Mouse (Mus musculus) heart, postnatal 25 days (tissue): Measurements from ENCODE around the gene Lrrc8c. TPM values are rescaled to one million over a fixed set of nuclear protein-coding genes. Genes with fewer than 3 reads are reported as not detected.

Experiments
- DNase-seq: peaks from one replicate; pipeline ENCODE4 v3.0.0; 2022; ENCODE audit warnings: low spot score
- intact Hi-C: fragments of 180-260 bp; cut with DNase I; formaldehyde crosslinking; loops from one replicate; pipeline ENCODE4 v1.15.1; 2025
- total RNA-seq, 2 experiments: library from RNA; stranded (reverse); gene quantifications; 2 replicates each; pipeline ENCODE4 v1.2.3; 2021

Gene Lrrc8c
- total RNA-seq, 2 experiments from 2014 or later, result 27.6 to 31.7 TPM

DNA sequence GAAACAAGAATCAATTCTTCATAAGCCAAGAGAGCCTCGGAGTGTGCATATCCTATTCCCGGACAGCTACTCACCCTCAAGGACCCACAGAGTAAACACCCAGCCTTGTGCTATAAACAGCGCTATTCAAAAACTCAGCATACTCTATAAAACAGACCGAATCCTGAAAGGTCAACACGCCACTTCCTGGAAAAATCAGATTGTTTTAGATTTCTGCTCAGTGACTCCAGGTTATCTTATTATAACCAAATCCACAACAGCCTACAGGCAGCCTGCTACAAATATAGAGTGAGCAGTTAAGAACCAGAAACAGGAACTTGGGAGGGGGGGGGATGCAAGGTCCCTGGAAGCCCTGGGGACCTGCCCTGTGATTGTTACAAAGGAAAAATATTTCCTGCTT lies 67.5 kb downstream of the Lrrc8c start:
- no peak for DNase-seq
- intact Hi-C loops, result loop anchor here (2.0 to 10.0 kb wide), 3 partner anchors 34 to 62 kb away; no protein-coding TSS in a partner anchor

DNA sequence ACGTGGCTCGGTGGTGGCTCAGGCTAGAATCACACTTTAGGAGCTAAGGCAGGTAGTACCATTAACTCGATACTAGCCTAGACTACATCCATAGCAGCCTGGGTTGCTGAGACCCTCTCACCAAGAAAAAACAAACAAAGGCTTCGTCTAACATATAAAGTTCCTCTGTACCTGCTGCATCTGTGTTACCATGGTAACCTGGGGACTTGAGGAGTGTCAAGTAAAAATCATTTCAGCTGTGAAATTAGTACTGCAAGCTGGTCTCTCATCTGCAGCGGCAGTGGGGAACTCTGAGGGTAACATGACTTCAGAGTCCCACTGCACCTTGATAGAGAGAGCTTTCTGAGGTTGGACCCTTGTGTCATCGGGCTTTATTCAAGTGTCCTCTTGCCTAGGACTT lies 68.3 kb downstream of the Lrrc8c start:
- no peak for DNase-seq
- intact Hi-C loops, result loop anchor here (2.0 to 10.0 kb wide), 3 partner anchors 33 to 63 kb away; no protein-coding TSS in a partner anchor

DNA sequence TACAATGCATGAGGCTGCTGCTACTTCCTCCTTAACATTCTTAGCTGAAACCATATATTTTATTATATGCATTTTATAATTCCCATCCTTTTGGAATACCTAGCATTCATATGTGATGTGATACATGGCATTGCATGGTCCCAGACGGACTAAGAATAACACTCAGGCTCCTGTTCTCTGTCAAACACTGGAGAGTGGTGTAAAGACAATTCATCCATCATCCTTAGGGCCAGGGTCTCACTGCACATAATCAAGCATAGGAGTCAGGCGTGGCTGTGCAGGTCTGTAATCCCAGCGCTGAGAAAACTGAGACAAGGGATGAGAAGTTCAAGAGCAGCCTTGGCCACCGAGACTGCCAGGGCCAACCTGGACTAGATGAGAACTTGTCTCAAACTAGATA lies 69.5 kb downstream of the Lrrc8c start:
- DNase-seq, result no peak
- intact Hi-C loops, result loop anchor here (10.0 kb wide), 1 partner anchor 64 kb away; no protein-coding TSS in a partner anchor

DNA sequence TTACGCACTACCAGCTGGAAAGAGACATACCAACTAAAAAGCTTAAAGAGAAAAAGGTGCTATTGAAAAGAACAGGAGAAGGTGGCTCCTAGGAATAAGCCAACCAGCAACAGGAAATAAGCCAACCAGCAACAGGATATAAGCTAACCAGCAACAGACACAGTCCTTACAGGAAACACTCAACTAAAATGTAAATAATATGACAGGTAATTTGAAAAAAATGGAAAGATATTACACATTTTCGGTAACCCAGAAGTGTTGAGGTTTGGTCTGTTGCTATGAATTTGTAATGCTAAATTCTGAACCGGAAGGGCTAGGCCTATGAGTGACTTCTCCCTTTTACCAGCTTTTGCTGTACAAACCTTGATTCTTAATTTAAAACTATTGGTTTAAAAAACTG lies 69.9 kb downstream of the Lrrc8c start:
- intact Hi-C loops, result loop anchor here (10.0 kb wide), 1 partner anchor 64 kb away; no protein-coding TSS in a partner anchor
- no peak for DNase-seq

DNA sequence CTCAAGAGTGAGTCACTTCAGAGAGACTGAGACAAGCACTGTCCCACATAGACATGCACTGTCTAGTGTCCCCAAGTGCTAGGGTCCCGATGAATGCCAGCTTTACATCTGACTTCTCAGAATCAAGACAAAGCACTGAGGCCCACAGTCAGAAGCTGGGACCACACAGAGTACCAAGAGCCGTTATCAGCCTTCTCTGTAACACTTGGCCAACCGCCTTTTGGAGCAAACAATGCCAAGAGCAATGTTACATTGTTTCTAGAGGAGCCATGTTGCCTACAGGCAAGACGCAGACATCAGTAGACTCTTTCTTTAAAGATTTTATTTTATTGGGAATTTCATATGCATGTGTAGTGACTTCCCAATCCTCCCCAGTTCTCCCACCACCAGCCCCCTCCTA lies 73.2 kb downstream of the Lrrc8c start:
- DNase-seq, result no peak
- intact Hi-C loops, result no loop called here

DNA sequence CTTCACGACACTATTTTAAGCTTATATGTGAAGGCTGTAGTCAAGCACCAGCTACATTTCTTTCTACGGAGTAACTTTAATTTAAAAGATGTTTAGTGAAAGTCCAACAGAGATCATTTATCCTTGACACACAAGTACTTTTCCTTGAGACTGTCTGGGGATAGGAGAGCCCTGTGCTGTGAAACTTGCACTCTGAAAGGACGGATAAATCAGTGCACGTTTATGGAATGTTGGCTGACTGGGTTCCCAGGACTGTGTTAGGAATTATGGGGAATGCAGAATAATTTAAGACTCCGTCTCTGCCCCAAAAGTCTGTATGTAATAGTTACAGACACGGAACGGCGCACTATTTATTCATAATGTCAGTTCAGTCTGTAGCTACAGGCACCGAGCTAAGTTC lies 74.4 kb downstream of the Lrrc8c start:
- intact Hi-C loops, result no loop called here
- DNase-seq, result no peak

DNA sequence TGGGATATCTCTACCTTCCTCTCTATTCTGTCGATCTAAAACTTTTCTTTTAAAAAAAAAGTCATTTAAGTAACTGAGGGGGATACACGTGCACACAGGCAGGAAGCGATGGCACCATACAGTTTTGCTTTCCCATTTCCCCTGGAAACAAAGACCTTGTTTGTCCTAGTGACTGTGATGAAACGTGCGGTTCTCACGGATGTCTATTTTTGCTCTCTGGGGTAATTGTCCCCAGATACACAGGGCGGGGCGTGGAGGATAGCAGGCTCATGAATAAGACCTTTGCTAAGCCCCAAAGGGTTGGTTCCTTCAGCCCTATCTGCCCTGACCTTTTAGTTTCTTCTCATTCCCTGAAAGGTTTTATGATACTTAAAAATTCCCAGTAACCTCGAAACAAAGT lies 79.7 kb downstream of the Lrrc8c start:
- DNase-seq, result peak; percentile 47
- intact Hi-C loops, result no loop called here

DNA sequence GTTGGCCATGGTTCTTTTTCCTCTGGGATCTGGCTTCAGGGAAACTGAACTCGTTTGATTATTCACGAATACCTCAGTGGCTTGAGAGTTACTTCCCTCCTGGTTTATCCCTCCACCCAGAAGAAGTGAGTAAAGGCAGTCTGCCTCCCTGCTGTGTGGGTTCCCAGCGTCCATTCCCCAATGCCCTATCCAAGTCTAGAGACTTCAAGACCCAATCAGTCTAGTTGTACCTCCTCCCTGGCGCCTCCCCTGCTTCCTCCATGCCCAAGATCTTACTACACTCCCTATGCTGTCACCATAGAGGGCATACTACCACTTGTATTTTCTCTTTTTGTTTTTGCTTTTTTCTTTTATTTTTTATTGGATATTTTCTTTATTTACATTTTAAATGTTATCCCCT lies 80.1 kb downstream of the Lrrc8c start:
- intact Hi-C loops, result no loop called here
- DNase-seq, result no peak

DNA sequence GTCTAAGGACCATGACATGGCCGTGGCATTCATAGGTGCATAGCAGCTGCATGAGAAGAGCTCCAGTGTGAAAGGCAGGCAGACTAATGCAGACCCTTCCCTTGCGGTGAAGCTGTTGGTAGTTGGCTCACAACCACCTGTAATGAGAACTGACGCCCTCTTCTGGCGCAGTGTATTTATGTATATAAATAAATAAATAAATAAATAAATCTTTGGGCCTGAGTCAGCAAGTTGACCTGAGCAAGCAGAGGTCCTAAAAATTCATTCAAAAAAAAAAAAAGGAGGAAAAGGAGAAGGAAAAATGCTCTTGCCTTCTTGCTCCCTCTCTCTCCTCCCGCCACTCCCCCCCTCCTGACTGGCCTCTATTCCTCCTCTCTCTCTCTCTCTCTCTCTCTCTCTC lies 81.8 kb downstream of the Lrrc8c start:
- intact Hi-C loops, result no loop called here
- no peak for DNase-seq

DNA sequence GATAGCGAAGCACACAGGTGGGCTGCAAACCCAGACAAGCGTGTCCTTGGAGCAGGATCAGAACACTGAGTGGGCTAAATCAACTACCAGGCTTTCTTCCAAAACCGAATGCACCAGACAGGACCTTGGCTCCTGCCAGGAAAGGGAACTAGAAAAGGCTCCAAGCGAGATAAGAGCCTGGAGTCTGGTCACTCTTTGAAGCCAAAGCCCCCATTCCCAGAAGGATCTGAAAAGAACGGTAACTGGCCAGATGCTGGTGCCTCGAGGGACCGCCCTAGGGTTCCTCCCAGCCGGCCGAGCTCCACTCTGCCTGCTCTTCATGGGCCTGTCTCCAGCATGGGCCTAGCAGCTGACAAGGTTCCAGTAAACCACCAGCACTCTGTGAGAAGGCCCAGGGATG lies 83.4 kb downstream of the Lrrc8c start:
- DNase-seq, result peak; percentile 45
- intact Hi-C loops, result no loop called here

DNA sequence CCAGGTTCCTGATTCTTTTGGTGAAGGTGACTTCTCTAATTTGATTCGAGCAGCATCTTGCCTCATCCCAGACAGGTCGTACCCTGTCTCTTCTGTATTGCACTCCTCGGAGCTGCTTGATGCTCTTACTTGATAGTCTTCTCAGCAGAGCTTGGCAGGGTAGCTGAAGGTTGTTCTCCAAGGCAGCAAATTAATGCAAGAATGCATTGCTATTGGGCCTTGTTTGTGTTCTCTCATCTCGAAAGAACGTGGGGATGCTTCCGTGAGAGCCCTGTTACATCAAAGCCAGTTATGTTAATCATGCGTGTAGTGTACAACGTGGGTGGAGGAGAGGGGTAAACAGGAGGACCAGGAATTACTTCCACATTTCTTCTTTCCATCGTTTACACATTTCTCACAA lies 86.5 kb downstream of the Lrrc8c start:
- no peak for DNase-seq
- intact Hi-C loops, result no loop called here

DNA sequence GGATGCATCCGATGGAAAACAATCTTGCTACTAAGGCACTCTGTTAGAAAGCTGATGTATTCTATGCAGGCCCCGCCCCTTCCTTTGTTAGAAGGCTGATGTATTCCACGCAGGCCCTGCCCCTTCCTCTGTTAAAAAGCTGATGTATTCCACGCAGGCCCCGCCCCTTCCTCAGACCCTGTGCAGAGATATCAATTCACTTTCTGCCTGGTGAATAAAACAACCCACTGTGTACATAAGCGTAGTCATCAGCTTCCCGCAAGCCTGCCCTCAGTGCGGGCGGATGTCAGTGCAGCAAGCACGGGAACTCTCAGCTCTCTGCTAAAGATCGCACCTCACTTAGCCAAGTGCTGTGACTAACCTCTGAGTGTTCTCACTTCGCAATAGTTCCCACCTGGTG lies 90.5 kb downstream of the Lrrc8c start:
- DNase-seq, result no peak
- intact Hi-C loops, result no loop called here

DNA sequence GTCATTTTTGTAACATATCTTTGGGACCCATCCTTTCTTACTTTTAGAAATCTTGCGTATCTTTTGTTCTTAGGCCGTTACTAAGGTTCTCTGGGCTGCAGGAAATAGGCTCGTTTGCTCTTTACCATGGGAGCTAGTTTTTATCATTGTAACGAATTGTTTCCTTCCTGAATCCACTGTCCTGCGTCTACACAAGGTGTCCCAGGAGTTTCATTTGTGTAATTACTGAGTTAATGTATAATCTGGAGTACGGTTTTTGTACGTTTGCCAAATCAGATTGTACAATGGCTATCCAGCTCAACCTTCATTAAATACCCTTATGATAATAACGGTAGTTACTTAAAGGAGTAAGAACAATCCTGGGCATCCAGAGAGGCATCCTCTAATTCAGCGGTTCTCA lies 93.8 kb downstream of the Lrrc8c start:
- no peak for DNase-seq
- intact Hi-C loops, result no loop called here

DNA sequence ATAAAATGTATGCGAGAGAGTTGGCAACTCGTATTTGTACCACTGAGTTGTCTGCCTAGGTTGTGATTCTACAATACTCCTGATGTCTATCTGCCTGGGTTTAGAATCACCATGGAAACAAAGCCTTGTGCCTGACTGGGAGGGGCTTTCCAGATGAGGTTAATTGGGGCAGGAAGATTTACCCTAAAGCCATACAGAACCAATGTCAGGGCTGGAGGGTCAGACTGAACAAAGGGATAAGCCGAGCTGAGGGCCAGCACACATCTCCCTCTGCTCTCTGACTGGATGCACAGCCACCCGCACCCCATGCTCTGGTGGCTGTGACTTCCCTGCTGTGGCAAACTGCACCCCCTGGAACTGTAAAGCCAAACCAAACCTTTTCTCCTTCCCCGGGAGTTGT lies 94.8 kb downstream of the Lrrc8c start:
- intact Hi-C loops, result no loop called here
- DNase-seq, result no peak

DNA sequence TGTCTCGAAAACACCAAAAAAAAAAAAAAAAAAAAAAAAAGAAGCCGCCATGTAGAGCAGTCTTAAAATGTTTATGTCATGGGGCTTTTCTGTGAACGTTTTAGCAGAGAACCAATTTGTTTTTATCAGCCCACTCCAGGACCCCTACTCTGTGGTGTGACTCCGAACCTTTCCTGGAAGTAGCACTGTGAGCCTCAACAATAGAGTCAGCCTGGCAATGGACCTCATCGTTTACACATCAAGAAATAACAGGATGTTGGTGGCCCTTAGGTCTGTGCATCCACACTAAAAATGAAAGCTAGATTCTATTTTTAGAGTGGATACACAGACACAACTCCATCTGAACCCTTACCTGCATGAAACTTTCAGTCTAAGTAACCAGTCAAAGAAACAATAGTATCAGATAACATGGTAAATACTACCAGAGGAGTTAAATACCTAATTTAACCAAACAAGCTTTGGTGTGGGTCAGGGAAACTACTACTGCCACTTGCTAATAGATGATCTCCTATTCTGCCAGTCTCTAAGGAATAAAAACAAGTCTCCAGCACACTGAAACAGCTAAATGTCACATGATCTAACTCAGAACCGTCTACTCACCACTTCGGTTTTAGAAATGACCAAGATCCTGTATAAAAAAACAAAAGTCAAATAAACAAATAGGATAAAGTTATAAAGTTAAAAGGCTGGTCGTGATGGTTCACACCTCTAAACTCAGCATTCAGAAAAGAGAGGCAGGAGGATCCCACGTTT lies 95.7 kb downstream of the Lrrc8c start:
- no peak for DNase-seq
- intact Hi-C loops, result no loop called here

DNA sequence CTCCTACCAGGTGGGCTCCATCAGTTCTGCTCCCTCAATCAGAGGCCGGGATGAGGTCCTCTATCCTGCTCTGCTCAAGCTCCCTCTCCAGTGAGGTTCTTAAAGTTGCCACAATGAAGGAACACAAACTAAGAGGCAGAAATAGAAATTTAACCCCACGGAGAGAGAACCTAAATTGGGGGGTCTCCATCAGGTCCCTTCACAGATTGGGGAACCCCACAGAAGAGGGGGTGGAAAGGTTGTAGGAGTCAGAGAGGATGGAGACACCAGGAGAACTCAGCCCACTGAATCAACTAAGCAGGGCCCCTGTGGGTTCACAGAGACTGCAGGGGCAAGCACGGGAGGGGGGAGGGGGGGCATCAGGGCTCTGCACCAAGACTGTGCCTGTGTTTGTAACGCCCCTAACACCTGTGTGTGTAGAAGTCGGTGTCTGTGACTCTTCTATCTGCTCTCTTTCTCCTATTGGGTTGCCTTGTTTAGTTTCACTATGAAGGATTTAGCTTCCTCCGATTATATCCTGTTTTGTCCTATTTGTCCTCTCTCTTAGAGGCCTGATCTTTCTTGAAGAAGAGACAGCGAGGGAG lies 96.8 kb downstream of the Lrrc8c start:
- no peak for DNase-seq
- intact Hi-C loops, result no loop called here

DNA sequence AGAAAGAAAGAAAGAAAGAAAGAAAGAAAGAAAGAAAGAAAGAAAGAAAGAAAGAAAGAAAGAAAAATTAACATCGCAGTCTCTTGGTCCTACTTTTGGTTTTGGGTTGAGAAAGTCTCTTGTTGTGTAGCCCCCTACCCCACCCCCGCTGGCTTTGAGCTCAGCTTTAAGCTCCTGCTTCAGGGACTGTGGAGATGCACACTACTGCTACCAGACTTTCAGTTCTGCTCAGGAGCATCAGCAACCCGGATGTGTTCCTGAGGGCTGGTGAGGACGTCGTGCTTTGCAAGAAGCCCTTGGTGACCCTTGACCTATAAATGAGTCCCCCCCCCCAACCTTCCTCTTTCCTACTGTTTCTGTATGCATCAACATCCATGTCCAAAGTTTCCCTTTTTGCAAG lies 97.3 kb downstream of the Lrrc8c start:
- intact Hi-C loops, result no loop called here
- DNase-seq, result no peak

DNA sequence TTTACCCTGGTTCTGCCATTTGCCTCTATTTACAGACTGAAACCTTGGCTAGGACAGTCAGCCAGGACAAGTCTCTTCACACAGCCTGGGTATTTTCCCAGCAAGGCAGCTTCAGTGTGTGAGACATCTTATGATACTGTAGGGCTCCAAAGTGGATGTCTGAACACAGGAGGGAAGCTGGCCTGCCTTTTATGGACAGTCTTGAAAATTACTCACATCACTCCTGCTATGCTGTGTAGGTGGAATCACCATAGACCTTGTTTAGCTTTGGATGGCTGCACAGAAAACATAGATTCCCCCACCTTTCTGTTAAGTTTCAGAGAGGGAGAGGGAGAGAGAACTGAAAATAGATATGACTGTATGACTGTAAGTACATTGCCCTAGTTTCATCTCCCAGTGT lies 99.3 kb downstream of the Lrrc8c start:
- intact Hi-C loops, result no loop called here
- DNase-seq, result no peak

DNA sequence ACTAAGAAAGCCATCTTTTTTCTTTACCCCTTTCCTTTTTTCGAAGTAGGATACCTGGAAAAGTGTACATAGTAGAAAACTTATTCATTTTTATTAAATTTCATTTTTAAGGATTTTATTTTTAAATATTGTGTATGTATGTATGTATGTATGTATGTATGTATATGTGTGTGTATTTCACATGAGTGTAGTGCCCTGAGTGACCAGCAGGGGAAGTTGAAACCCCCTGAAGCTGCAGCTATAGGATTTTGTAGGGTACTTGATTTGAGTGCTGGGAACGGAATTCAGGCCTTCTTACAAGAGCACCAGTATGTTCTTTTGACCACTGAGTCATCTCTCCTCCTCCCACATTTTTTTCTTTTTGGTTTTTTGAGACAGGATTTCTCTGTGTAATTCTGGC lies 100.5 kb downstream of the Lrrc8c start:
- no peak for DNase-seq
- intact Hi-C loops, result loop anchor here (2.0 kb wide), 1 partner anchor 33 kb away; no protein-coding TSS in a partner anchor

DNA sequence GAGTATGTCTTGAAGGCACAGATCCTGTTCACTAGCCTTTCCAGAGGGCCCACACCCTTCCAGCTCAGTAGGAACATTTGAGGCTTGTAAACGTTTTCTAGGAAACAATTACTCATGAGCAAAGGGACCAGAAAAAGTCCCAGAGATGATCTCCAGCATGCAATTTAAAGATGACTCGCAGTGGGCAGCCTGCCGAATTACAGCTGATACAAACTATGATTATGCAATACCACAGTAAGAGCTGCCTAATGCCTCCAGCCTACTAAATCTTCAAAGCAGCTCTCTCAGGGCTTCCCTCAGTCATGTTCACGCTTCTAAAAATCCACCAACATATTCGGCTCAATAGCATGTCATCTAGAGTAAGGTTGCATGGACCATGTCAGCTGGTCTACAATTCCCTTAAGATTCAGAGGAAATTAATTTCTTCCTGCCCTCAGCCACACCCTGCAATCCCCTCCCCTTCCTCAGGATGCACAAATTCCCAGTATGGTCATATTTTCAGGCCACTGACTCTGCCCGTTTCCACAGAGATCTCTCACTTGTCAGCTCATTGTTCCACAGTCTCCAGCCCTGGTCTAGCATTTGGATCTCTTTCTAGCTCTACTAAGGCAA lies 101.4 kb downstream of the Lrrc8c start:
- intact Hi-C loops, result loop anchor here (2.0 kb wide), 1 partner anchor 34 kb away; no protein-coding TSS in a partner anchor
- DNase-seq, result peak; percentile 50

DNA sequence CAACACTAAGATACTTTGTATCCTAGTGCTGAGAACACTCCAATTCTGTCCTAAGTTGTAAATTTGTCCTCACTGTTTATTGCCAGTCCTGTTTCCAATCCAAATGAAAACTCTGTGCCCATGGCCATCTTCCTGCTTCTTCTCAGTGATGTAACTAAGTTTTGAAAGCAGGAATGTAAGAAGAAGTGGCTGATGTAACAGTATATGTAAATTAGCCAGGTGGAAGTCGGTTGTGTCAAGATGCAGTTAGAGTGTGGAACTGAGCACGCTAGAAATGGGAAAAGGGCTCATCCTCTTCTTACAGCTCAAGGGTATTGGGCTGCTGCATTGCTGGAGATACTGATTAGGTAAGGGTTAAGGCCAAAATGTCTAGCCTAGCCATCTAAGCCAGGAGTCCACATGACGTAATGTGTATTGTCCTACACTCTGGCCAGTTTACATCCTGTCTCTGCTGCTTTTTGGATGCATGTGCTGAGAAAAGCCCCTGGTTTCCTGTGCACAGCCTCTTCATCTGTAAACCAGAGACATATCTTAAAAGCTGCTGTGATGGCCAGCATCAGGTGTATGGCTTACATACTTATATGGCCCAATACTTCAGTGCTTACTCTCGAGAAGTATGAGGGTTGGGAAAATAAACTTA lies 104.0 kb downstream of the Lrrc8c start:
- no peak for DNase-seq
- intact Hi-C loops, result loop anchor here (2.0 kb wide), 1 partner anchor 26 kb away; no protein-coding TSS in a partner anchor
